Comparison of ENCODE assay signal across 8 mouse cellular contexts in genomic region chrX:152143941-152144741, GRCm38 (mm10). TPM values are rescaled to one million over a fixed set of nuclear protein-coding genes. Genes with fewer than 3 reads are reported as not detected.
DNase-seq lines count a peak whose midpoint lies in the region; ATAC-seq and TF ChIP-seq lines count a peak whose summit lies in the region.

TSS of gene Iqsec2 (plus strand) at chrX:152144268.

- peaks cover 8% of the 10 kb centered on the region for H3K4me1 ChIP-seq in brown adipose tissue, adult 24 weeks (ENCODE audit: control insufficient read depth, insufficient read depth, insufficient read length, low read length)
- 0 out of 2 replicates have a peak, but pooled peaks cover 4% of the 10 kb centered on the region for H3K4me1 ChIP-seq in hindbrain, postnatal 0 days (ENCODE audit: insufficient read depth, low read length)
- peaks cover 10% of the 10 kb centered on the region; the same call in 1 of the 2 replicates for H3K4me1 ChIP-seq in limb, embryonic 13.5 days
- no peaks in the 10 kb centered on the region for H3K4me1 ChIP-seq in midbrain, embryonic 14.5 days (ENCODE audit: control insufficient read depth, insufficient read depth, low read length)

- H3K4me2 ChIP-seq in hindbrain, postnatal 0 days (ENCODE audit: low read depth, low read length): peak within 1 kb of the TSS; percentile 68
- H3K4me2 ChIP-seq in limb, embryonic 13.5 days (replicated peaks): peak within 1 kb of the TSS; percentile 83
- H3K4me2 ChIP-seq in midbrain, embryonic 14.5 days (ENCODE audit: low read length): peak within 1 kb of the TSS; percentile 73

- ATAC-seq in hindbrain, postnatal 0 days: peak; percentile 81
- peak; percentile 64 for ATAC-seq in limb, embryonic 13.5 days (ENCODE audit: low FRiP score, low read depth)
- peak; percentile 77 for ATAC-seq in midbrain, embryonic 14.5 days (ENCODE audit: low FRiP score, low TSS enrichment)

- H3K27me3 ChIP-seq in hindbrain, postnatal 0 days (ENCODE audit: insufficient read depth, low read length): peaks cover 13% of the 10 kb centered on the region; the same call in 1 of the 2 replicates
- peaks cover 78% of the 10 kb centered on the region for H3K27me3 ChIP-seq in limb, embryonic 13.5 days
- peaks cover 37% of the 10 kb centered on the region for H3K27me3 ChIP-seq in midbrain, embryonic 14.5 days (ENCODE audit: control insufficient read depth, insufficient read depth, low read length)

- no peak for TF ChIP-seq CTCF in hindbrain, postnatal 0 days (IDR thresholded peaks at IDR 0.05; ENCODE audit: low read depth)

- peak within 1 kb of the TSS; percentile 65 for H3K9ac ChIP-seq in hindbrain, postnatal 0 days (replicated peaks; ENCODE audit: low read length)
- peak within 1 kb of the TSS; percentile 72 for H3K9ac ChIP-seq in limb, embryonic 13.5 days
- peak within 1 kb of the TSS; percentile 61 for H3K9ac ChIP-seq in midbrain, embryonic 14.5 days (replicated peaks; ENCODE audit: low read length)

- no peak within 1 kb of the TSS for H3K27ac ChIP-seq in brown adipose tissue, adult 24 weeks (replicated peaks; ENCODE audit: low read depth, low read length)
- H3K27ac ChIP-seq in hindbrain, postnatal 0 days: peak within 1 kb of the TSS; percentile 56; the same call in 1 of the 2 replicates
- no peak within 1 kb of the TSS for H3K27ac ChIP-seq in limb, embryonic 13.5 days
- H3K27ac ChIP-seq in midbrain, embryonic 14.5 days (replicated peaks; ENCODE audit: low read depth, low read length): no peak within 1 kb of the TSS

- H3K36me3 ChIP-seq in hindbrain, postnatal 0 days (ENCODE audit: insufficient read depth, low read length): no peaks in the 10 kb centered on the region
- no peaks in the 10 kb centered on the region for H3K36me3 ChIP-seq in limb, embryonic 13.5 days
- no peaks in the 10 kb centered on the region for H3K36me3 ChIP-seq in midbrain, embryonic 14.5 days (ENCODE audit: control insufficient read depth, insufficient read depth, low read length)

- peak within 1 kb of the TSS; percentile 75 for H3K4me3 ChIP-seq in brown adipose tissue, adult 24 weeks (ENCODE audit: insufficient read depth, low read depth, low read length)
- peak within 1 kb of the TSS; percentile 61 for H3K4me3 ChIP-seq in hindbrain, postnatal 0 days (ENCODE audit: low read length)
- H3K4me3 ChIP-seq in limb, embryonic 13.5 days: peak within 1 kb of the TSS; percentile 59
- H3K4me3 ChIP-seq in midbrain, embryonic 14.5 days (replicated peaks; ENCODE audit: low read depth, low read length): peak within 1 kb of the TSS; percentile 57

- DNase-seq in right cerebral cortex, postnatal 10 days (ENCODE audit: low spot score in 2 of 2): peak; percentile 36 to 38
- DNase-seq in right cerebral cortex, postnatal 36 days (ENCODE audit: low spot score in 2 of 2): no peak
- DNase-seq in gastrocnemius, postnatal 10 days: peak; percentile 22
- peak; percentile 37 for DNase-seq in hindbrain, postnatal 0 days (ENCODE audit: low spot score)
- DNase-seq in midbrain, embryonic 14.5 days: peak; percentile 60
- DNase-seq in spleen, adult 12 weeks (ENCODE audit: low spot score): no peak

- H3K9me3 ChIP-seq in hindbrain, postnatal 0 days (ENCODE audit: low read length): no peaks in the 10 kb centered on the region
- H3K9me3 ChIP-seq in limb, embryonic 13.5 days: no peaks in the 10 kb centered on the region
- H3K9me3 ChIP-seq in midbrain, embryonic 14.5 days (ENCODE audit: control insufficient read depth, low read length): no peaks in the 10 kb centered on the region

- 26% methylated on average over 39 of the region's 78 CpGs for WGBS in hindbrain, postnatal 0 days
- WGBS in limb, embryonic 13.5 days: under 1% methylated on average over 21 of the region's 78 CpGs
- WGBS in midbrain, embryonic 14.5 days: 21% methylated on average over 53 of the region's 78 CpGs

RNA-seq across cellular contexts. Expression of gene Iqsec2, which starts in this region (rescaled TPM):
- 36.4 and 55.1 TPM in 2 replicates for polyA plus RNA-seq in brown adipose tissue, adult 24 weeks (2012; ENCODE audit: insufficient read depth, insufficient read length, missing spikeins)
- 10 to 100 TPM; 15.5 to 17.5 TPM for total RNA-seq in gastrocnemius, postnatal 10 days (2021)
- 27.3 and 30.0 TPM in 2 replicates for total RNA-seq in hindbrain, postnatal 0 days (2014; rRNA removed)
- polyA plus RNA-seq in hindbrain, postnatal 0 days (2015; fragmentation: Nextera tagmentation; extraction: Ambion mirVana): 9.5 and 9.7 TPM in 2 replicates
- 2.7 and 2.8 TPM in 2 replicates for polyA plus RNA-seq in limb, embryonic 13.5 days (2015; fragmentation: Nextera tagmentation; extraction: Ambion mirVana)
- polyA plus RNA-seq in midbrain, embryonic 14.5 days (2014; fragmentation: Nextera tagmentation; extraction: Ambion mirVana): 5.2 and 7.2 TPM in 2 replicates

Comparison
In these comparisons a context has a peak if more than half of its experiments do, and no peak if none do; other contexts are left out.
1. DNase-seq: peak in right cerebral cortex, postnatal 10 days (2 of 2), gastrocnemius, postnatal 10 days (single experiment), hindbrain, postnatal 0 days (single experiment) and midbrain, embryonic 14.5 days (single experiment); none in right cerebral cortex, postnatal 36 days (0 of 2) and spleen, adult 12 weeks (single experiment).
2. Peak in every context shown above with its lines, with median percentiles within 50 percentile points of each other: H3K4me3 ChIP-seq, ATAC-seq, H3K4me2 ChIP-seq and H3K9ac ChIP-seq.